Mouse (Mus musculus): ENCODE data around the gene Sdsl. TPM values are rescaled to one million over a fixed set of nuclear protein-coding genes. Genes with fewer than 3 reads are reported as not detected.

Gene Sdsl
- 0.58 TPM for total RNA-seq (2023)

DNA sequence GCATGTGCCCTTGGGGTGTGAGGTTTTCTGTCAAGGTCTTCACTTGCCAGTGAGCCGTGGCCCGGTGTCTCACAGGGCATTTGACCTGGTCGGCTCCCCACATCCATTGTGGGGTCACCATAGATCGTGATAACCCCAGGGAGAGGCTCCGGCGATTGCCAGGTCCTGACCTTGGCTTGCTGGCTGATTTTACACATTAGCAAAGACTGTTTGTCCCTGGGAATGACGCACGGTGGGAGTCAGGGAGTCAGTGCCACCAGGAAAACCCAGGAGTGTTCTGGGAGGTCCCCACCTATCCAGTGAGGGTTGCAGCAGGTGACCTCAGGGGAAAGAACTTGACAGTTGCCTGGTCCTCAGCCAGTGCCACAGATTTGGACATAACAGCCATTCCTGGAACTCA is at the start of gene Sdsl:
Gene Sdsl (minus strand): TSS at position 41 of the 400 bp plus-strand sequence.

DNA sequence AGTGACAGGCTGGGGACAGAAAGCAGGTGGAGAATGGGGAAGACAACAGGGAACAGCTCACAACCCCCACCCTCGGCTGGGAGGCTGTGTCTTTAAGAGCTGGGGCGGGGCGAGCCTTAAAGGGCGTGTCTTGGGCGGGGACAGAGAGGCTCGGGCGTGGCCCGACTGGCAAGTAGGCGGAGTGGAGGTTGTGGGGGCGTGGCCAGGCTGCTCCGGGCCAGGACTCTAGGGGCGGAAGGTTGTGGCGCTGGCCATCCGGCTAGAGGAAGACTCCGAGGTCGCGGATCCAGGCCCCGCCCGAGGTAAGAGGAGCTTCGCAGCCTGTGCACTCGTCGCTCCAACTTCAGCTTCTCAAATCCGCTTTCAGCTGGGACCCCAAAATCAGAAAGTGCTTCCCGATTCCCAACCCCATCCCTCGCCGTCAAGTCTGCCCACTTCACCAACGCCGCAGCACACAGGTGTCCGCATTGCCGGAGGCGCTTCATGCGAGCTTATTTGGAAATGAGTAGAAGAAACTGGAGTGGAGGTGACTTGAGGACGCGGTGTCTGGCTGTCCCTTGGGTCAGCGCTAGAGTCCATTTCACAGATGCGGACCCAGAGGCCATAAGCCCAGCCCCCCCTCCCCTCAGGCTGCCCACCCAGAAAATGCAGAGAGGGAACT is 38.5 kb upstream of the Sdsl start, which contains the start of gene Slc8b1:
Gene Slc8b1 (plus strand): TSS at position 187 of the 661 bp plus-strand sequence.

DNA sequence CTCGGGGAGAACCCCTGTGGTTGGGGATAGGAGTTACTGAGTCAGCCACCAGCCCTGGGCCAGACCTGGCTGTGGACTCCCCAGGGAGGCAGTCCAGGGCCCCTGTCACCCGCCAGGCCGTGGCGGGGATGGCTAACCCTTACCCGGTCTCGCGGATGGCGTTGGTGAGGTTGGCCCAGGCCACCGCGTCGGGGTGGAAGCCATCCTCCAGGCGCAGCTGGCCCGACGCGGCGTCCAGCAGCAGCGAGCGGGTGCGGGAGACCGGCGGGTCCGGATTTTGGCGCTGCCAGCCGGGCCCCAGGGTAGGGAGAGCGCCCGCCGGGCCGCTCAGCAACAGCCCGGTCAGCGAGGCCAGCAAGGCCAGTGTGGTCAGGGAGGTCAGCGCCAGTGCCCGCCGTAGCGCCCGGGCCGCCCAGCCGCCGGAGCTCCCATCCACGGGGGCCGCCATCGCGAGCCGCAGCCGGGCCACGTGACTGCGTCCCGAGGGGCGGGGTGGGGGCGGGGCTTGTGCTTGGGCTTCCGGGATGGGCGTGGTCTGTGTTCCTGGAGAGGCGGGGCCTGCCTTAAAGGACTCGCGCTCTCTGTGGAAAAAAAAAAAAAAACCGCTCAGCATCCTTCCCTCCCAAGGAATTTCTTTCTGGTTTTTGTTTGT is 30.7 kb upstream of the Sdsl start, which contains the start of gene Plbd2:
Gene Plbd2 (minus strand): TSS at position 482 of the 652 bp plus-strand sequence.

GRCm38 (mm10) chr5:120476296-120476695 is 3.7 kb upstream of the Sdsl start, which contains the start of gene Sds:
Gene Sds, plus strand, starts transcription at chr5:120476526.

DNA sequence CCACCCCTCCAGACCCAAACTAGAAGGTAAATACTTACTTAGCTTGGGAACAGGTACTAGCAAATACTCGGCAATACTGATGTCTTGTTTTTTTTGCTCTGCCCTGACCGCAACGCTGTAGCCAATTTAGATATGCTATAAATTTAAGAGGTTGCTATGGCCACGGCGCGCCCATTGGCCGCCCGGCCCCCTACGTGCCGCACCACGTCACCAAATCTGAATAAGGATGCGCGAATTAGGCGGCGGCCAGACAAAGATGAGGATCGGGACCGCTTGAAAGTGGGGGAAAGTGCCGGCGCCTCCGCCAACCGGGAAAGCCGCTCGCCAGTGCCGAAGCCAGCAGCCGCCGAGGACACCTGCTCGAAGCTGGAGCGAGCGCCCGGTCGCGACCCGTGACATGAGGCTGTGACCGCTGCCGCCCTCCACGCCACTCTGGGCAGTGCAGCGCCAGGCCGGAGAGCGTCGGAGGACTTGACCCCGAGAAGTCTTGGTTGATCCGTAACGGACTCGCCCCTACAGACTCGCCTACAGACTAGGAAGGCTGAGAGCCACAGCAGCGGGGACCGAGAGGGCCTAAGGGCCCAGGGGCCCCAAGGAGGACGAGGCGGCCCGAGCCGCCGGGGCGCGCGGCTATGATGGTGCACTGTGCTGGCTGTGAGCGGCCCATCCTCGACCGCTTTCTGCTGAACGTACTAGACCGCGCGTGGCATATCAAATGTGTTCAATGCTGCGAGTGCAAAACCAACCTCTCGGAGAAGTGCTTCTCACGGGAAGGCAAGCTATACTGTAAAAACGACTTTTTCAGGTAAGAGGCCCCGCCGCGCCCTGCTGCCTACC is 40.7 kb downstream of the Sdsl start, which contains the start of gene Lhx5:
Gene Lhx5 (plus strand): TSS at position 51 of the 837 bp plus-strand sequence.

Other genes starting within 250 kb of the Sdsl start
- not detected for gene Lhx5, start 41.1 kb downstream of the Sdsl start, total RNA-seq (2023)
- gene Sds, start 3.7 kb upstream of the Sdsl start, total RNA-seq (2023), result not detected
- gene Plbd2, start 30.8 kb upstream of the Sdsl start, total RNA-seq (2023), result 23.7 TPM
- 7.4 TPM for gene Slc8b1, start 38.4 kb upstream of the Sdsl start, total RNA-seq (2023)
- gene Tpcn1, start 115.9 kb upstream of the Sdsl start, total RNA-seq (2023), result 51.9 TPM
- 1.1 TPM for gene Iqcd, start 116.2 kb upstream of the Sdsl start, total RNA-seq (2023)
- 4.3 TPM for gene Rita1, start 139.8 kb upstream of the Sdsl start, total RNA-seq (2023)
- 127 TPM for gene Ddx54, start 139.9 kb upstream of the Sdsl start, total RNA-seq (2023)
- not detected for gene Cfap73, start 161.4 kb upstream of the Sdsl start, total RNA-seq (2023)
- 18.0 TPM for gene Rasal1, start 176.0 kb upstream of the Sdsl start, total RNA-seq (2023)
- gene Dtx1, start 239.1 kb upstream of the Sdsl start, total RNA-seq (2023), result 280 TPM

Data from CD8-positive naive resting alpha-beta T cell, adult 57 days (primary cell).